Mouse (Mus musculus) E14TG2a.4 (cell line): ENCODE measurements around the gene Rgs3.

Experiments used
- H3K27me3 ChIP-seq: 2 replicates; pipeline ENCODE4 v1.6.1; 2014; ENCODE audit warnings: low read length, control low read depth; ENCODE audit not compliant: insufficient read depth
- H3K36me3 ChIP-seq: 2 replicates; pipeline ENCODE4 v1.6.1; 2014; ENCODE audit warnings: low read length, control low read depth; ENCODE audit not compliant: insufficient read depth
- H3K4me1 ChIP-seq: replicated peaks from 2 replicates; pipeline ENCODE4 v1.6.1; 2014; ENCODE audit warnings: low read depth, low read length, control low read depth
- H3K4me3 ChIP-seq: replicated peaks from 2 replicates; pipeline ENCODE4 v1.5.1; 2014; ENCODE audit warnings: mild to moderate bottlenecking, low read length
- H3K9me3 ChIP-seq: 2 replicates; pipeline ENCODE4 v1.6.1; 2014; ENCODE audit warnings: low read length, control low read depth
- CTCF ChIP-seq: conservative IDR thresholded peaks from 2 replicates; pipeline ENCODE4 v1.5.1; 2014; ENCODE audit warnings: low read length
- NANOG ChIP-seq: IDR thresholded peaks from 2 replicates; pipeline ENCODE4 v1.6.1; 2014; ENCODE audit warnings: borderline replicate concordance, low read length, mixed read lengths
- POU5F1 ChIP-seq: IDR thresholded peaks from 2 replicates; pipeline ENCODE4 v1.6.1; 2014; ENCODE audit warnings: low read length, borderline replicate concordance

Rgs3 gene

GRCm38 (mm10) chr4:62517538-62518415, 41.9 kb upstream of the Rgs3 start:
- no peak overlapping the region for H3K4me3 ChIP-seq
- H3K36me3 ChIP-seq = peaks cover 30% of the 10 kb centered on the region
- TF ChIP-seq NANOG = no peak
- no peak for TF ChIP-seq POU5F1
- no peak for TF ChIP-seq CTCF
- peaks cover 42% of the 10 kb centered on the region for H3K4me1 ChIP-seq
- peaks cover 6% of the 10 kb centered on the region for H3K9me3 ChIP-seq
- peaks cover 4% of the 10 kb centered on the region; the same call in 1 of the 2 replicates for H3K27me3 ChIP-seq

- H3K9me3 ChIP-seq = peaks cover 6% of the 10 kb centered on the region
- TF ChIP-seq CTCF (no peak), POU5F1 (no peak), NANOG (no peak)
- peaks cover 30% of the 10 kb centered on the region for H3K36me3 ChIP-seq
- H3K4me1 ChIP-seq = peaks cover 37% of the 10 kb centered on the region
- peak overlapping the region; percentile 88 for H3K4me3 ChIP-seq
- H3K27me3 ChIP-seq = peaks cover 4% of the 10 kb centered on the region; the same call in 1 of the 2 replicates
These were observed 41.1 kb upstream of the Rgs3 start for GRCm38 (mm10) chr4:62518416-62519121.

- peak overlapping the region; percentile 88 for H3K4me3 ChIP-seq
- H3K27me3 ChIP-seq = peaks cover 4% of the 10 kb centered on the region; the same call in 1 of the 2 replicates
- peaks cover 37% of the 10 kb centered on the region for H3K4me1 ChIP-seq
- peaks cover 6% of the 10 kb centered on the region for H3K9me3 ChIP-seq
- no peak for TF ChIP-seq NANOG
- no peak for TF ChIP-seq CTCF
- no peak for TF ChIP-seq POU5F1
- H3K36me3 ChIP-seq = peaks cover 33% of the 10 kb centered on the region
These were observed 40.4 kb upstream of the Rgs3 start for GRCm38 (mm10) chr4:62519122-62519848.

GRCm38 (mm10) chr4:62519849-62520233, 39.8 kb upstream of the Rgs3 start, which contains the start of gene Alad:
Gene Alad (minus strand): TSS chr4:62519918.
- Histone ChIP-seq H3K4me1 (peaks cover 35% of the 10 kb centered on the region), H3K9me3 (peaks cover 6% of the 10 kb centered on the region), H3K4me3 (peak within 1 kb of the TSS; percentile 88), H3K27me3 (peaks cover 4% of the 10 kb centered on the region; the same call in 1 of the 2 replicates), H3K36me3 (peaks cover 34% of the 10 kb centered on the region)
- TF ChIP-seq POU5F1 (no peak), NANOG (no peak), CTCF (no peak)

DNA sequence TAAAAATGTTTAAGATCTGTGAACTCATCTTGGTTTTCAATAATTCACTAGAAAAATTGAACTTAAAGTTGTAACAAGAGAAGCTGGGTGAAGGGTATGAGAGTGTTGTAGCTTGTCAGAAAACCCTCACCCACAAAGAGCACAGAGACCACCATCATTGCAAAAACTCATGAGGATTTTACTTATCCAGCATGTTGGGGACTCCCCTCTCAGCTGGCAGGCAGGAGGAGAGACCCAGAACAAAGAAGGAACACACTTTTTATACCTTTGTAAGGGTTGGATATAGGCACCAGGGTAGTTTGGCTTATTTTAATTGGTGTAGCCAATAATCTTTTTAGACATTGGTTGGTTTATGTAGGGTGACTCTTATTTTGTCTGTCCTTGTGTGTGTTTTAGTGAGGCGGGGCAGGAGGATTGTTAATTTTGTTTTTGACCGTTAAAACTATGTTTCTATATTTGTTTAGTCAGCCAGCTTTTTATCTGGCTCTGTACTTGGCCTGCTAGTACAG, 38.7 kb upstream of the Rgs3 start:
- Histone ChIP-seq H3K4me3 (peak overlapping the region; percentile 88; the same call in 1 of the 2 replicates), H3K9me3 (peaks cover 6% of the 10 kb centered on the region), H3K27me3 (peaks cover 4% of the 10 kb centered on the region; the same call in 1 of the 2 replicates), H3K4me1 (peaks cover 35% of the 10 kb centered on the region), H3K36me3 (peaks cover 29% of the 10 kb centered on the region)
- TF ChIP-seq NANOG (no peak), POU5F1 (no peak), CTCF (no peak)

DNA sequence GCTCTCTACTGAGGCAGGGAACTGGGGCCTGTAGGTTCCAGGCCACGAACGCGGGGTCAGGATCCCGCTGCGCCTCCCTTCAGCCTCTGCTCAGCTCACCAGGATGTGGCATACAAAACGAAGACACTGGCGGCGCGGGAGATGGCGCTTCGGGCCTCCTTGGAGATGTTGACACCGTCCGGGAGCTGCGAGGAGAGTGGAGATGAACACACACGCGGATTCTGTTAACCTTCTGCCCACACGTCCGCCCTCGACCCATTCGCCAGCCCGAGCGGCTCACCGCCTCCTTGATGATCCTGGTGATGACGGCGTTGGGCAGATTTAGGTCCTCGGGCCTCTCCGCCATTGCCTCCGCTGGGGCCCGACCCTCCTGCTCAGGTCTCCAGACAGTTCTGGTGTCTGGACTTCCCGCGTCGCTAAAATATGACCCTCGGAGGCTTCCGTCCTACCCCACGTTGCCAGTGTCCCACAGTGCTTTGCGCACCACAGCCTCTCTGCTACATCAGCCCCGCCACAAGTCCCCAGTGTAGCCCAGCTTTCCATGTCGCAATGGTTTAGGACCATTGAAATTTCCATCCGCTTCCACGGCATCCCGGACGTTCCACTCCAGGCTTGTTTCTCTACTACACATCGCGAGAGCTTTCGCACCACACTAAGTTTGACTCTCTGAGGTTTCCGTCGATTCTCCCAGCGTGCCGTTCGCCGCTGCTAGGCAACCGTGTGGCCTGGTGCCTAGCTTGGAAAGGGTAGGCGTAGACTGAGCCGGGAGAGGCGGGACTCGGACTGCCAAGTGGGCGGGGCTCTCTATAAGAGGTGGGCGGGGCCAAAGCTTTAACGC, 34.8 kb upstream of the Rgs3 start, which contains the start of the genes Pole3 and 4933430I17Rik:
Pole3 (minus strand) TSS at position 418 of the 838 bp plus-strand sequence.
4933430I17Rik (plus strand) TSS at position 719 of the 838 bp plus-strand sequence.
- peaks cover 29% of the 10 kb centered on the region for H3K36me3 ChIP-seq
- H3K4me1 ChIP-seq = peaks cover 22% of the 10 kb centered on the region
- H3K9me3 ChIP-seq = no peaks in the 10 kb centered on the region
- peak within 1 kb of the TSS; percentile 95 for H3K4me3 ChIP-seq
- TF ChIP-seq CTCF = no peak
- no peak for TF ChIP-seq NANOG
- no peak for TF ChIP-seq POU5F1
- H3K27me3 ChIP-seq = peaks cover 7% of the 10 kb centered on the region

DNA sequence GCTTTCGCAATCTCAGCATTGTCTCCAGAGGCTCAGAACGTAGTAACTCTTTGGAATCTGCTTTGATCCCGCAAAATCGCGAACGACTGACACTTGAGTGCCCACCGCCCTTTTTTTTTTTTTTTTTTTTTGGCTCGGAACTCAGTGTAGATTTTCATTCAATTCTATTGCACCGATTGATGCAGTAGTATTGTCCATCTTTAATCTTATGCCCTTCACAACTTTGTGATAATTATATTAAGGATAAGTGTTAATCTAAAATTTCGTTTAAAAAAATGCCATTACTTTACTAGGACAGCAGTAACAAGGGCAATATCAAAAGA, 34.2 kb upstream of the Rgs3 start:
- TF ChIP-seq NANOG (no peak), POU5F1 (no peak), CTCF (no peak)
- peak overlapping the region; percentile 95; the same call in 1 of the 2 replicates for H3K4me3 ChIP-seq
- peaks cover 7% of the 10 kb centered on the region for H3K27me3 ChIP-seq
- peaks cover 24% of the 10 kb centered on the region for H3K4me1 ChIP-seq
- H3K9me3 ChIP-seq = no peaks in the 10 kb centered on the region
- H3K36me3 ChIP-seq = peaks cover 29% of the 10 kb centered on the region
